Mouse (Mus musculus) heart, postnatal 0 days (tissue): ENCODE measurements around the gene Nipa1.

Source experiments
- CTCF ChIP-seq: IDR thresholded peaks from 2 replicates; pipeline ENCODE4 v1.5.1; 2016; ENCODE audit warnings: antibody characterized with exemption, control low read depth, low read depth
- EP300 ChIP-seq: IDR thresholded peaks from 2 replicates; pipeline ENCODE4 v1.6.1; 2016; ENCODE audit warnings: antibody characterized with exemption, low read depth

DNA sequence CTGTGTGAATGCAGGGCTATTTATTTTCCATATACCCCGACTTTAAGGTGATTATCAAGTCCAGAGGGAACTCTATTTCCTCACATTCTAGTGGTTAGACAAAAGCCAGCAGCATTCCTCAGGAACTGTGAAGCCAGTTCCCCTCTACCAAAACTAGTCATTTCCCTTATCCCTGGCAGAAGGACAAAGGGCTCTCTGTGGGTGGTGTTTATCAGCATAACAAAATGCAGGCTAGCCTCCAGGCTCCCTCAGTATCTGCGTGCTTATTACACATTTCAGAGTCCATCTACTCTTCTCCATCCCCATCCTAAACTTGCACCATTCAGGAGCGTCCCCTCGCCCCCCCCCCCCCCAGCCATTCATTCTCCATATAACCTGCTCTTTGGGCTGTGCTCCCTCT lies 20.8 kb downstream of the Nipa1 start:
- TF ChIP-seq CTCF, result no peak
- TF ChIP-seq EP300, result no peak
